Mouse (Mus musculus) frontal cortex, adult 2 months (tissue): ENCODE measurements around the gene Adam19. TPM values are rescaled to one million over a fixed set of nuclear protein-coding genes. Genes with fewer than 3 reads are reported as not detected.

Experiments
- DNase-seq, 2 experiments: peaks; one replicate each; pipeline ENCODE4 v3.0.0; 2022; ENCODE audit warnings: low spot score in 1 of 2; ENCODE audit errors: extremely low spot score in 1 of 2
- polyA plus RNA-seq: library from polyadenylated mRNA; depleted of rRNA; stranded (reverse); fragments of >200 nt; gene quantifications from 2 replicates; pipeline ENCODE4 v1.2.3, GENCODE M21; 2012

The Adam19 gene
- polyA plus RNA-seq, 1 experiment: 10.0 TPM

GRCm38 (mm10) chr11:46095477-46096264 is 39.9 kb downstream of the Adam19 start:
- no peak for DNase-seq

GRCm38 (mm10) chr11:46096265-46096649 is 40.5 kb downstream of the Adam19 start:
- DNase-seq: no peak

GRCm38 (mm10) chr11:46097062-46097461 is 41.3 kb downstream of the Adam19 start:
- DNase-seq: no peak

- no peak for DNase-seq
Measured at GRCm38 (mm10) chr11:46102107-46102506, 46.3 kb downstream of the Adam19 start.

GRCm38 (mm10) chr11:46107046-46107445 is 51.3 kb downstream of the Adam19 start:
- DNase-seq: no peak

GRCm38 (mm10) chr11:46109206-46109605 is 53.4 kb downstream of the Adam19 start:
- DNase-seq: no peak

- DNase-seq: no peak
Measured at GRCm38 (mm10) chr11:46110156-46110944, 54.6 kb downstream of the Adam19 start.

- DNase-seq: no peak
Measured at GRCm38 (mm10) chr11:46110945-46111287, 55.1 kb downstream of the Adam19 start.

- DNase-seq: no peak
Measured at GRCm38 (mm10) chr11:46113211-46113610, 57.4 kb downstream of the Adam19 start.

- no peak for DNase-seq
Measured at GRCm38 (mm10) chr11:46114221-46114620, 58.4 kb downstream of the Adam19 start.

- DNase-seq: no peak
Measured at GRCm38 (mm10) chr11:46115011-46115410, 59.2 kb downstream of the Adam19 start.

- no peak for DNase-seq
Measured at GRCm38 (mm10) chr11:46115411-46116173, 59.8 kb downstream of the Adam19 start.

GRCm38 (mm10) chr11:46116510-46116909 is 60.7 kb downstream of the Adam19 start:
- DNase-seq: no peak

- no peak for DNase-seq
Measured at GRCm38 (mm10) chr11:46119624-46120023, 63.8 kb downstream of the Adam19 start.

- DNase-seq: no peak
Measured at GRCm38 (mm10) chr11:46120084-46120483, 64.3 kb downstream of the Adam19 start.

GRCm38 (mm10) chr11:46121666-46122065 is 65.9 kb downstream of the Adam19 start:
- no peak for DNase-seq

GRCm38 (mm10) chr11:46122875-46123274 is 67.1 kb downstream of the Adam19 start:
- DNase-seq: no peak

GRCm38 (mm10) chr11:46123328-46123866 is 67.6 kb downstream of the Adam19 start:
- no peak for DNase-seq

GRCm38 (mm10) chr11:46125093-46125834 is 69.5 kb downstream of the Adam19 start:
- no peak for DNase-seq

- no peak for DNase-seq
Measured at GRCm38 (mm10) chr11:46125835-46126229, 70.0 kb downstream of the Adam19 start.
